Mouse (Mus musculus) kidney, postnatal 0 days (tissue): ENCODE measurements around the gene Btg2. TPM values are rescaled to one million over a fixed set of nuclear protein-coding genes. Genes with fewer than 3 reads are reported as not detected.

Experiments
- ATAC-seq: fragments of 200-750 bp; cut with Nextera tagmentation; replicated peaks from 2 replicates; pipeline ENCODE4 v1.8.0; 2017; ENCODE audit warnings: low read depth, moderate number of reproducible peaks, moderate TSS enrichment, moderate library complexity; ENCODE audit not compliant: low FRiP score
- DNase-seq: peaks from one replicate; pipeline ENCODE4 v3.0.0-alpha.2; 2016; ENCODE audit warnings: low spot score
- H3K27ac ChIP-seq: fragments of 300-500 bp; sonication (generic); 2 replicates; pipeline ENCODE4 v1.5.1; 2014; ENCODE audit warnings: mild to moderate bottlenecking
- H3K27me3 ChIP-seq: fragments of 300-500 bp; sonication (generic); 2 replicates; pipeline ENCODE4 v1.6.1; 2014; ENCODE audit warnings: low read length, mixed read lengths; ENCODE audit not compliant: insufficient read depth
- H3K36me3 ChIP-seq: fragments of 300-500 bp; sonication (generic); 2 replicates; pipeline ENCODE4 v1.6.1; 2014; ENCODE audit warnings: low read length, mixed read lengths; ENCODE audit not compliant: insufficient read depth
- H3K4me1 ChIP-seq: fragments of 300-500 bp; sonication (generic); replicated peaks from 2 replicates; pipeline ENCODE4 v1.6.1; 2014; ENCODE audit warnings: antibody characterized with exemption, low read length, mixed read lengths; ENCODE audit not compliant: insufficient read depth
- H3K4me2 ChIP-seq: fragments of 300-500 bp; sonication (generic); 2 replicates; pipeline ENCODE4 v1.6.1; 2014; ENCODE audit warnings: mild to moderate bottlenecking, low read length, moderate library complexity, mixed read lengths
- H3K4me3 ChIP-seq: fragments of 300-500 bp; sonication (generic); replicated peaks from 2 replicates; pipeline ENCODE4 v1.5.1; 2014; ENCODE audit warnings: low read depth, low read length
- H3K9ac ChIP-seq: fragments of 300-500 bp; sonication (generic); 2 replicates; pipeline ENCODE4 v1.6.1; 2014; ENCODE audit warnings: low read depth, low read length
- H3K9me3 ChIP-seq: fragments of 300-500 bp; sonication (generic); replicated peaks from 2 replicates; pipeline ENCODE4 v1.6.1; 2016; ENCODE audit warnings: low read length, inconsistent platforms, mixed read lengths
- CTCF ChIP-seq: IDR thresholded peaks from 2 replicates; pipeline ENCODE4 v1.5.1; 2016; ENCODE audit warnings: antibody characterized with exemption, low read depth, mild to moderate bottlenecking, moderate library complexity
- WGBS: fragments of 180-500 bp; shearing (Covaris S2); extraction: QIAGEN DNeasy Blood & Tissue Kit; methylation state at CpG from one replicate; pipeline ENCODE4 v1.1.7; 2014; 5-methylcytosine and 5-hydroxymethylcytosine counted together
- polyA plus RNA-seq: library from polyadenylated mRNA; unstranded; fragments of >200 nt; fragmentation: Nextera tagmentation; extraction: Ambion mirVana; gene quantifications from 2 replicates; pipeline ENCODE4 v1.2.1, GENCODE M21; 2015

Gene Btg2
- polyA plus RNA-seq, 1 experiment from 2014 or later: 37.5 TPM

DNA sequence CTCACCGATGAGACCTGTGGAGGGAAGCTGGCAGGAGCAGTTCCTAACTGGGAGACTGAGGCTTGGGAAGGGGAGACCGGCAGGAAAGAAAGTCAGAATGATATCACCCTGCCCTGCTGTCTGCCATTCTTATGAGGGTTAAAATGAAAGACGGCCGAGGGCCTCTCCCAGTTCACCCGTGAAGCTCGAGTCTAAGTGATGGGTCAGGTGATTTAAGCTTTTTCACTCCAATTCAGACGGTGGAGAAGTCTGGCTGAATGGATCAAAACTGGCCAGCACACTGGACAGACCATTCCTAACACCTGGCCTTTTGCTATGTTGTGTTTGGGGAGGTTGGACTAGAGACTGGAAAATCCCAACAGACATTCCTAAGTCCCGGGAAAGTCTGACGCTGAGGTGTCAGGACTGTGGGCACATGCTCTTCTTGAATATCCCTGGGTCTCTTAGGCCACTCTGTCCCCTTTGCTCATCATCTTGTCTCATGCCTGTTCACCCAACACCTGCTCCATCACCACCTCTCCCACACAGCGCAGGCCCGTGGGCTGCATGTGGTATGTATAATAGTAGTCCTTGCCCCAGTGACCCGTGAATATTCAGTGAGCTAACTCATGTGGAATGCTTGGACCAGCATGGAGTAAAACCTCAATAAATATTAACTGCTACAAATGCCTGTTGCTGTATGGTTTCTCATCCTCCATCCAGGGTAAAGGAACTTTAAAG is 20.8 kb upstream of the Btg2 start:
- no peaks in the 10 kb centered on the region for H3K27me3 ChIP-seq
- no peaks in the 10 kb centered on the region for H3K36me3 ChIP-seq
- WGBS: 9% methylated on average over 12 of the region's 12 CpGs
- ATAC-seq (peak; percentile 66), DNase-seq (peak; percentile 74)
- H3K9ac ChIP-seq: peak overlapping the region; percentile 47
- H3K27ac ChIP-seq: peak overlapping the region; percentile 97
- H3K4me3 ChIP-seq: peak overlapping the region; percentile 21; the same call in 1 of the 2 replicates
- no peaks in the 10 kb centered on the region for H3K9me3 ChIP-seq
- peaks cover 56% of the 10 kb centered on the region for H3K4me1 ChIP-seq
- peak overlapping the region; percentile 57 for H3K4me2 ChIP-seq
- TF ChIP-seq CTCF: no peak

DNA sequence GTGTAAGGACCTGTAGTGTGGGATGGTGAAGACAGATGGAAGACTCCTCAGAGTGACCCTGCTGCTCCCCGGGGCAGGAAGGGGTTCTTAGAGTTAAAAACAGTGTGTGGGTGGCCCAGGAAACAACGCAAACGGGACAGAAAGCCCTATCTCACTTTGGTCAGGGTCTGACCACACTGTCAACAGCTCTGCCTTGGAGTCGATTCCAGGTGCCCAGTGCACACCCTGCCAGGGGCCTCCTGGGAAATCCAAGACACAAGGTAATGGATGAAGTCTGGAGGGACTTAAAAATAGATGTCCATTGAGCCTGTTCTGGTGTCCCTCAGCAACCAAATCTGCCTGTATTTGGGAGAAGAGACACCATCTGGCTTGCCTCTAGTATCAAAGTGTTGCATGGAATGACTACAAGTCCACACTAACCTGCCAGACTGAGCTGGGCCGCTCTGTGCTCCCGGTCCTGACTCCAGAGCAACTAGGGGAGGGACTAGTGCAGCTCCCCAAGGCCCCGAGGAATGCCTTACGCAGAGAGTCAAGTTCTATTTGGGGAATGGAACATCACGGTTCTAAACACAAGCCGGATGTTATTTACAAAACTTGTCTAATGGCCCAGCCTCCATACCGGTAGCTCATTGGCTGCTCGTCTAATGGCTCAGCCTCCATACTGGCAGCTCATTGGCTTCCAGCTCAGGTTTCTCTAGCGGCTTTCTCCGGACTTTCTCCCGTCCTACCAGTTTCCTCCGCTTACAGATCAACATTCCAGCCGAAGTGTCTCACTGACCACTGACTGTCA is 20.0 kb upstream of the Btg2 start:
- Histone ChIP-seq H3K9ac (peak overlapping the region; percentile 47), H3K4me2 (peak overlapping the region; percentile 57), H3K4me3 (peak overlapping the region; percentile 21; the same call in 1 of the 2 replicates), H3K9me3 (no peaks in the 10 kb centered on the region), H3K27me3 (no peaks in the 10 kb centered on the region), H3K27ac (peak overlapping the region; percentile 97), H3K36me3 (no peaks in the 10 kb centered on the region), H3K4me1 (peaks cover 58% of the 10 kb centered on the region)
- DNase-seq (peak; percentile 99), ATAC-seq (peak; percentile 90)
- no peak for TF ChIP-seq CTCF
- 3% methylated on average over 17 of the region's 17 CpGs for WGBS

DNA sequence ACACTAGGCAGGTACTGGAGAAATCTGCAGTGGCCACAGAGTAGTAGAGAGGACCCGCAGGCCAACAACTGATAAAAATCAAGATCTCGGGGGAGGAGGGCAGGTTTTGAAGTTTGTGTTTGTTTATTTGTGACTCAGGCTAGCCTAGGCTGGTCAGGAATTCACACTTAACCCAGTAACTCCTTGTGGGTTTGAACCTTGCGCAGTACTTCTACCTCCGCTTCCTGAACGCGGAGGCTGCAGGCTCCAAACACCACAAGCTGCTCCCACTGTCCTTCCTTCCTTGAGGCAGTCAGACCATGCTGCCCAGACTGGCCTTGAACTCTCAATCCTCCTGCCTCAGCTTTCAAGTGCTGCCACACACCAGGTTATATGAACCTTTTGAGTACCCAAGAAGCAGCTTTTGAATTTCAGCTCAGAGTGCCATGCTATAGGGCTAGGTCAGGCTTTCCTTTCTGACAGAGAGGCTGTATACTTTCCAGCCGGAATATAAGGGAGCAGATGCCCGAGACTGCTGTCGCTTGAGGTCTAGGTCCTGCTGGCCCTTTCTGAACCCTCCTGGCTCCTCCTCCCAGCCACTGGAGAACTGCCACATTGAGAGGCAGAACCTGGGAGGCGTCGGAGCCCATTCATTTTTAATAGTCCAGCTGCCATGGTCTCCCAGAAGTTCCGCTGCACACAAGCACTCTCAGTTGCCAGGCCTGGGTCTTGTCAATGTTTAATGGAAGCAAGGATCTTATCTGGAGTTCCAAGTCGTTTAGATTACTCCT is 19.2 kb upstream of the Btg2 start:
- Histone ChIP-seq H3K9me3 (no peaks in the 10 kb centered on the region), H3K4me3 (no peak overlapping the region), H3K4me2 (peak overlapping the region; percentile 46), H3K9ac (0 out of 2 replicates have a peak overlapping the region, but pooled peaks have one; percentile 36), H3K27me3 (no peaks in the 10 kb centered on the region), H3K36me3 (no peaks in the 10 kb centered on the region), H3K27ac (peak overlapping the region; percentile 97), H3K4me1 (peaks cover 62% of the 10 kb centered on the region)
- WGBS: 42% methylated on average over 13 of the region's 13 CpGs
- no peak for TF ChIP-seq CTCF
- ATAC-seq (no peak), DNase-seq (peak; percentile 68)

DNA sequence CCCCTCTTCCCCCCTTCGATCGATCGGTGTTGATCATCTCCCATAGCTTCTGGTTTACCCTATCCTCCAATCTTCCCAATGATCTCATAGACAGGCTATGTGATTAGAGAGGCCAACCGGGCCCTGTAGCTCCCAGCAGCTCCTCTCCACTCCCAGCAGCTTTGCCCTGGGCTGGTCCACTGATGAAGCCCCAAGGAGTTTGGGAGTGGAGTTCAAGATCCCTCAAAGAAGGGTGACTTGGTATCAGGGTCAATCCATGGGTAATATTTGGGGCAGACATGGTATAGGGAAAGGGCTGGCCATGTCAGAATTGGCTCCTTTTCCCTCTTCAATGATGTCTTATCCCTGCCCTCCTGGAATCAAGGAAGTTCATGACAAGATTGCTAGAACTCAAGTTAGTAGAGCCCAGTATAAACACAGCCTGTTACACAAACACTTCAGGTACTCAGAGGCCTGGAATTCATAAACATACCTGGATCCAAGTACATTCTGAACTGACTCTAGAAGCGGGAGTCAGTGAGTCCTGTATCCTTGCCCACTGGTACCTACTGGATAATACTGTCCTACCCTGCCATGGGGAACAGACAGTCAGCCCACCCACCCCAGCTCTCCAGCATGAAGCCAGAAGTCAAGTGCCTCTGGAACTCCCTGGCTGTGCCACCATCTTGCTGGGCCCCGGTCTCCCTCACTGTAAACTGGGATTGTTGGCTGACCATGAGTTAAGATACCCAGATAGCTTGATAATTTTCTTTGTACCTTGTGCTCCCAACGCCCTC is 18.3 kb upstream of the Btg2 start:
- DNase-seq (no peak), ATAC-seq (no peak)
- Histone ChIP-seq H3K4me3 (no peak overlapping the region), H3K9ac (no peak overlapping the region), H3K27ac (peak overlapping the region; percentile 97), H3K27me3 (no peaks in the 10 kb centered on the region), H3K4me1 (peaks cover 64% of the 10 kb centered on the region), H3K36me3 (no peaks in the 10 kb centered on the region), H3K4me2 (no peak overlapping the region), H3K9me3 (no peaks in the 10 kb centered on the region)
- no peak for TF ChIP-seq CTCF
- WGBS: 89% methylated on average over 7 of the region's 7 CpGs

DNA sequence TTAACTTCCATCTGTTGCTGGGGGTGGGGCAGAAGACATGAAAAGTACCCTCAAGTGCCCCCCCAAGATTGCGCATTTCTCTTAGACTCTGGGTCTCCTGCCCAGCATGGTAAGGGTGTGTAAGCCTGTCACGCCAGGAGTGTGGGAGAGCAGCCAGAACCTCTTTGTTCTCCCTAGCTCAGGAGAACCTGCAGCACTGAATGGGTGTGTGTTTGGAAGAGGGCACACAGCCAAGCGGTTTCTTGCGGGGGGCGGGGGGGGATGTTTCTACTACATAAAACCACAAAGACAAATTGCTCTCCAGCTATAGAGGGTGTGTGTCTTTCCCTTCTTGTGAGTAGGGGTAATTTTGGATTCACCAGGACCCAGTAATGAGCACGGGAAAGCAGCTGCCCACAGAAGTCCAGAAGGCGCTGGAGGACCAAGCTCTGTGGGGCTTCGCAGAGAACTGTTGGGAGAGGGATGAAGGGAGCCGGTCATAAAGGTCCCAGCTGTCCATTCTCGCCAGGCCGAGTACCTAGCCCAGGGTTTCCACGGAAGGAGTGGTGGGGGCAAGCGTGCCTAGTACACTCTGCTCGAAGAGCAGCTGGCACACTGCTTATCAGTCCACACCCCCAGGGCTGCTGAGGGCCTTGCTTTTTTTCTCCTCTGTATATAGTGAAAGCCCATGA is 17.5 kb upstream of the Btg2 start:
- Histone ChIP-seq H3K9me3 (no peaks in the 10 kb centered on the region), H3K27ac (peak overlapping the region; percentile 55; the same call in 1 of the 2 replicates), H3K27me3 (no peaks in the 10 kb centered on the region), H3K9ac (no peak overlapping the region), H3K4me1 (peaks cover 67% of the 10 kb centered on the region), H3K36me3 (no peaks in the 10 kb centered on the region), H3K4me2 (no peak overlapping the region), H3K4me3 (no peak overlapping the region)
- TF ChIP-seq CTCF: no peak
- 42% methylated on average over 14 of the region's 14 CpGs for WGBS
- DNase-seq (peak; percentile 52), ATAC-seq (no peak)
